Mouse (Mus musculus) ovary, postnatal 36 days (tissue): ENCODE data around the gene Cdcp2.

Source experiments
- DNase-seq: peaks from one replicate; pipeline ENCODE4 v3.0.0; 2022; ENCODE audit warnings: low spot score, mixed read lengths

Cdcp2 gene

GRCm38 (mm10) chr4:107130534-107130933, 33.8 kb downstream of the Cdcp2 start:
- no peak for DNase-seq

- no peak for DNase-seq
These were observed 38.2 kb downstream of the Cdcp2 start for GRCm38 (mm10) chr4:107134891-107135290.

GRCm38 (mm10) chr4:107135663-107136062, 39.0 kb downstream of the Cdcp2 start:
- DNase-seq, result no peak

GRCm38 (mm10) chr4:107136531-107136930, 39.8 kb downstream of the Cdcp2 start:
- DNase-seq, result no peak

- DNase-seq, result no peak
These were observed 42.5 kb downstream of the Cdcp2 start for GRCm38 (mm10) chr4:107138948-107139835.

GRCm38 (mm10) chr4:107139836-107140631, 43.3 kb downstream of the Cdcp2 start:
- no peak for DNase-seq

- no peak for DNase-seq
These were observed 46.8 kb downstream of the Cdcp2 start for GRCm38 (mm10) chr4:107143511-107143910.

- no peak for DNase-seq
These were observed 54.3 kb downstream of the Cdcp2 start for GRCm38 (mm10) chr4:107150991-107151390.

GRCm38 (mm10) chr4:107152571-107152970, 55.9 kb downstream of the Cdcp2 start:
- DNase-seq, result no peak

GRCm38 (mm10) chr4:107156983-107157401, 60.3 kb downstream of the Cdcp2 start:
- no peak for DNase-seq

- DNase-seq, result no peak
These were observed 62.6 kb downstream of the Cdcp2 start for GRCm38 (mm10) chr4:107159166-107159773.

GRCm38 (mm10) chr4:107160181-107160580, 63.5 kb downstream of the Cdcp2 start:
- DNase-seq, result no peak
